Mouse (Mus musculus): ENCODE results near the gene Trim56. TPM values are rescaled to one million over a fixed set of nuclear protein-coding genes. Genes with fewer than 3 reads are reported as not detected.
"Not testable (repeated sequence)": the region's sequence is repeated elsewhere in the genome, so short reads cannot be mapped to it uniquely, and the experiment has no call there.

Gene Trim56
- total RNA-seq (2021) = 1 to 10 TPM; 4.3 to 5.2 TPM

DNA sequence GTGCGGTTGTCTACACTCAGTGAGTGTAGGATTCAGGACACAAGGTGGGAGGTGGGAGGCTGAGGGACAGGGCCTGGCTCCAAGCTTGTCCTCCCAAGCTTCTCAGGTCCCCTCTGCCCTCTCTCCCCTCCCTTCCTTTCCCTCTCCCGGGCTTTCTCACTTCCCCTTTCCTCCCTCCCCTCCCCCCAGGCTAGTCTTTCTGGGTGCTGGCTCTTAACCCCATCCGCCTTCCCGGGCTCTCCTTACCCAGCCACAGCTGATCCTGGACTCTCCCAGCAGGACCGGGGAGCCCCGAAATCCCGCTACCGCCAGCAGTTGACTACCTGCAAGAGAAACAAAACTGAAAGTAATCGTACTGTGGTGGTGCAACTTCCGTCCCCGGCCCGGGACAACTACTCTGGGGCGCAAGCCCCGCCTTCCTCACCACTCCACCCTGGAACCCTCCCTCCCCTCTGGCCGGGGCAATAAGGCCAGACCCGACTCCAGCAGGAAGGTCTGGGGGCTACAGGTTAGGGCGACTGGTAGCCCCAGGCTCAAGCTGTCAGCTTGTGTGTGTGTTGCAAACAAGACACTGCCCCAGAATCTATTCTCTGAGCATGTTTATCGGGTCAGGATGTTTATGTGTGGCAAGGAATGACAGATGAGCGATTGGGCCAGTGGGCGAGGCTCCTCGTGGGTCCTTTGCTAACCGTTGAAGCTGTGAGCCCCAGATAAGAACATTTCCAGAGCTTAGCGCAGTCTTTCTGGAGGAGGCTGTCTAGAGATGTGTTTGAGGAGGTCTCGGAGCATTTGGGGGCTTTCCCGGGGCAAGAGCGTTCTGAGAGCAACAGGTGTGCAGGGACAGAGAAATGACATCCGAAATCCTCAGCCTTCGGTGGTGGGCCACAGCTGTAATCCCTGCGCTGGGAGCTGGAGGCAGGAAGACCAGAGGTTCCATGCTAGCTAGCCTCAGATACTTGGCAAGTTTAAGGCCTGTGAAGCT lies at the start of gene Trim56:
Gene Trim56 (minus strand): TSS at position 344 of the 982 bp plus-strand sequence.
- intact Hi-C loops (cut with DNase I) = no loop called here
- DNase-seq (ENCODE audit: low spot score in 2 of 2) = peak in 1 of 2 experiments; percentile 25

GRCm38 (mm10) chr5:137161853-137162252 lies 45.8 kb upstream of the Trim56 start:
- intact Hi-C loops (cut with DNase I) = no loop called here
- DNase-seq (ENCODE audit: low spot score in 2 of 2) = no peak

DNA sequence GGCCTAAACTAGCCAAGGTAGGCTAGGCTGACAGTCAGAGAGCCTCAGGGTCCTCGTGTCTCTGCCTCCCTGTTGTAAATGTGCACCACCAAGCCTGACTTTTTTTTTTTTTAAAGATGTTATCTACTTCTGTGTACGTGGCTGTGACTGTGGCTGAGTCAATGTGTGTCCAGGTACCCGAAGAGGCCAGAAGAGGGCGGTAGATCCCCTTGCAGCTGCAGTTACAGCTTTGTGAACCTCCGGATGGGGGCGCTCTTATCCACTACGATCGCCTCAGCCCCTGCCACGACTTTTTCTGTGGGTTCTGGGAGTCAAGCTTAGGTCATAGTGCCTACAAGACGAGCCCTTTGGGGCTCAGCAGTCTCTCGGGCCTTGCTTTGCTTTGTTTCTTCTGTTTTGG lies 43.5 kb upstream of the Trim56 start:
- intact Hi-C loops (cut with DNase I) = no loop called here
- no peak for DNase-seq (ENCODE audit: low spot score in 2 of 2)

DNA sequence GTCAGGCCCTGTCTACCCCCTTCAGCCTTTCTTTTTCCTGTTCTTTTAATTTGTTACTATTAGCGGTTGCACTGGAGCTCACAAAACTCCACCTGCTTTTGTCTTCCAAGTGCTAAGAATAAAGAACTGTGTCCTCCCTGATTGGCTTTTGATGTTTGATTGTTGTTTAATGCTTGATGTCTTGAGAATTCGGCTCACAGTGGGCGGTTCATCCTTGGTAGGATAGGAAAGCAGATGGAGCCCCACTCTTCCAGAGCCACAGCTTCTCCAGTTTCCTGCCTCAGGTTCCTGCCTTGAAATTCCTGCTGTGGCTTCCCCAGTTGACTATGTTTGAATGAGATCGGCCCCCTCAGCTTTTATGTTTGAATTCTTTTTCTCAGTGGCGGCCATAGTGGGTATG lies 37.3 kb upstream of the Trim56 start:
- intact Hi-C loops (cut with DNase I) = no loop called here
- DNase-seq (ENCODE audit: low spot score in 2 of 2) = no peak

DNA sequence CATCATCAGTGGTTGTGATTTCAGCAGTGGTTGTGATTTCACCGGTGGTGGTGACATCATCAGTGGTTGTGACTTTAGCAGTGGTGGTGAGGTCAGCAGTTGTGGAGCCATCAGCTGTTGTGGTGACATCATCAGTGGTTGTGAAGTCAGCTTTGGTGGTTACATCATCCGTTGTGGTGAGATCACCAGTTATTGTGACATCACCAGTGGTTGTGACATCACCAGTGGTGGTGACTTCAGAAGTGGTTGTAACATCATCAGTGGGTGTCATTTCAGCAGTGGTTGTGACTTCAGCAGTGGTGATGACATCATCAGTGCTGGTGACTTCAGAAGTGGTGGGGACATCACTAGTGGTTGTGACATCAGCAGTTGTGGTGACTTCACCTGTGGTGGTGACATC lies 36.6 kb upstream of the Trim56 start:
- no peak for DNase-seq (ENCODE audit: low spot score in 2 of 2)
- intact Hi-C loops (cut with DNase I) = no loop called here

GRCm38 (mm10) chr5:137149272-137149882 lies 33.4 kb upstream of the Trim56 start, which contains the start of gene Muc3:
TSS of gene Muc3 (minus strand) at chr5:137149322.
- intact Hi-C loops (cut with DNase I); DNase-seq (ENCODE audit: low spot score in 2 of 2): not testable (repeated sequence)

DNA sequence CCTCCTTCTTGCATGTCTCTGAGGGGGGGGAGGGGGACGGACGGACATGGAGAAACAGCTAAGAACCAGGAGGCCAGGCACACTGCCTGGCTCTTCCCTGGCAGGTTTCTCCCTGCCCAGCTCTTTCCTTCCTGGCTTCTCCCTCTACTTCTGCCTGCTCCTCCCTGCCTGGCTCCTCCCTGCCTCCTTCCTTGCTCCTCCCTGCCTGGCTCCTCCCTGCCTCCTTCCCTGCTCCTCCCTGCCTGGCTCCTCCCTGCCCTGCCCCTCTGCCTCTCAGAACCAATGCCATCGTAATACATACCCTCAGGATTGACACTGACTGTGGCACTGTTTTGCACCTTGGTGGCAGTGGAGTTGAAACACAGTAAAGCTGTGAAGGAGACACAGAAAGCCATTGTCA lies 24.8 kb upstream of the Trim56 start:
- DNase-seq (ENCODE audit: low spot score in 2 of 2) = no peak
- intact Hi-C loops (cut with DNase I) = no loop called here

DNA sequence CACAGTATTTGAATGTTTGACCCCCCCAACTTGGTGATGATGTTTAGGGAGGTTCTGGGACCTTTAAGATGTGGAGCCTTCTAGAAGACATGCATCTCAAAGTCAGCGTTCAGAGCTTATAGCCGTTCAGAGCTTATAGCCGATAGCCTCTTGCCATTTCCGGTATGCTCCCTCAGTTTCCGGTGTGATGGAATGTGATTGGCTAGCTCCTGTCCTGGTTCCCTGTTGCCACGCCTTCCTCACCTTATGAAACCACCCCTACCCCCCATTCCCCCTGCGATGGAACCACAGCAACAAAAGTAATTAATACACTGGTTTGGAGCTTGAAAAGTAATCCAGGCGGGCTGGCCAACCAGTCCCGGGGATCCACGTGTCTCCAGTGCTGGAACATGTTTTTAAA lies 23.0 kb upstream of the Trim56 start:
- intact Hi-C loops (cut with DNase I) = no loop called here
- no peak for DNase-seq (ENCODE audit: low spot score in 2 of 2)

DNA sequence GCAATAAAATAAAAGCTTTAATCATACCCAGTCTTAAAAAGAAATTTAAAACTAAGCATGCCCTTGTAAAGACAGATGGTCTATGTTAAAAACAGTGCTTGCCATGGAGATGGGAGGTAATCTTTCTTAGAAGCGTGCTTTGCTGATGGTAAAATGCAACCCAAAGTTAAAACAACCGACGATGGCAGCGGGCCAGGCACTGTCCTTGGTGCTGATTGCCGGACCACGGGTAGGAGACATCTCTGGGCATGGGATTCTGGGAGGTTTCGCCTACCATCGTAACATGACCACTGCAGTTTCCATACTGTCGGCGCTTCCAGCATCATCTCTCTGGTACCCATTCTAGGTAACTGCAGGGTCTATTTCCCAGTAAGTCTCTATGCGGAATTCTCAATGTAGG lies 18.9 kb upstream of the Trim56 start:
- DNase-seq (ENCODE audit: low spot score in 2 of 2) = no peak
- intact Hi-C loops (cut with DNase I) = no loop called here

GRCm38 (mm10) chr5:137131490-137131889 lies 15.5 kb upstream of the Trim56 start:
- intact Hi-C loops (cut with DNase I) = loop anchor here (1.0 kb wide), 1 partner anchor 155 kb away; no protein-coding TSS in a partner anchor

GRCm38 (mm10) chr5:137129281-137129680 lies 13.3 kb upstream of the Trim56 start:
- intact Hi-C loops (cut with DNase I) = no loop called here
- DNase-seq (ENCODE audit: low spot score in 2 of 2) = no peak

More at GRCm38 (mm10) chr5:137131490-137131889, 15.5 kb upstream of the Trim56 start:
- peak; percentile 19 to 28 for DNase-seq (ENCODE audit: low spot score in 2 of 2)

DNA sequence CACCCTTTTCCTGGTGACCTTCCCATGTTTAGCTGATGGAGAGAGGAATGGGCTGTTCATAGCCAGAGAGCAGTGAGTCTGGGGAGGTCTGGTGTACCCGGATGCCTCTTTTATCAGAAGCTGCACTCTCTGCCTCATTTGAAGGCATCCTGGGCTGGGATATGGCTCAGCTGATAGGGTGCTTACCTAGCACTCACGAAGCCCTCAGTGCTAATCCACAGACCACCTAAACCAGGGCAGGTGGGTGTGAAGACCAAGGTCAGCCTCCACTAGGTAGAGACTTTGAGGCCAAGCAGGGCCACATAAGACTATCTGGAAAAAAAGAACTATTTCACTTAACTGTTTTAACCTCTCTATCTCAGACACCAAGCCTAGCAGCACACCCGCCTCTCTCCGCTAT lies 7.5 kb upstream of the Trim56 start:
- intact Hi-C loops (cut with DNase I) = loop anchor here (2.0 kb wide), 1 partner anchor 163 kb away; the partner anchor contains the start of gene Ache
- DNase-seq (ENCODE audit: low spot score in 2 of 2) = no peak

- DNase-seq (ENCODE audit: low spot score in 2 of 2) = peak; percentile 52
- intact Hi-C loops (cut with DNase I) = loop anchor here (2.0 kb wide), 1 partner anchor 164 kb away; the partner anchor contains the start of gene Ache
Observed at GRCm38 (mm10) chr5:137122686-137123193, 6.7 kb upstream of the Trim56 start.

- intact Hi-C loops (cut with DNase I) = no loop called here
- DNase-seq (ENCODE audit: low spot score in 2 of 2) = no peak
Observed at GRCm38 (mm10) chr5:137121280-137121679, 5.3 kb upstream of the Trim56 start.

DNA sequence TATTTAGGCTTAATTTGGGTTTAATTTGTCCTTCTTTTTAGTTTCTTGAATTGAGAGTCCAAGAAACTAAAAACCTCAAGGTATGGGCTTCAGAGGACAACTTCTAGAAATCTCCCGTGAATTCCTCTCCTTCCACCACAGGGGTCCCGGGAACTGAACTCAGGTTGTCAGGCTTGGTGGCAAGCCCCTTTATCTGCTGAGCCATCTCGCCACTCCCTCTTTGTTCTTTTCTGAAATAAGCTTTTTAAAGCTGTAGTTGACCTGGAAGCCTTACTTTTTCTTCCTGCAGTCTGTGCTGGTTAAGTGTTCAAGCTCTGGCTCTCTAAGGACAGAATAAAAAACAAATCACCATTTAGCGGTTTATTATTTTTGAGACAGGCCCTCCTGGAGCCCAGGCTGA lies 2.9 kb upstream of the Trim56 start:
- DNase-seq (ENCODE audit: low spot score in 2 of 2) = no peak
- intact Hi-C loops (cut with DNase I) = no loop called here

- DNase-seq (ENCODE audit: low spot score in 2 of 2); intact Hi-C loops (cut with DNase I): not testable (repeated sequence)
Observed at GRCm38 (mm10) chr5:137117994-137118393, 2.0 kb upstream of the Trim56 start.

- intact Hi-C loops (cut with DNase I) = no loop called here
- DNase-seq (ENCODE audit: low spot score in 2 of 2) = no peak
Observed at GRCm38 (mm10) chr5:137116987-137117386, 978 bp upstream of the Trim56 start.

DNA sequence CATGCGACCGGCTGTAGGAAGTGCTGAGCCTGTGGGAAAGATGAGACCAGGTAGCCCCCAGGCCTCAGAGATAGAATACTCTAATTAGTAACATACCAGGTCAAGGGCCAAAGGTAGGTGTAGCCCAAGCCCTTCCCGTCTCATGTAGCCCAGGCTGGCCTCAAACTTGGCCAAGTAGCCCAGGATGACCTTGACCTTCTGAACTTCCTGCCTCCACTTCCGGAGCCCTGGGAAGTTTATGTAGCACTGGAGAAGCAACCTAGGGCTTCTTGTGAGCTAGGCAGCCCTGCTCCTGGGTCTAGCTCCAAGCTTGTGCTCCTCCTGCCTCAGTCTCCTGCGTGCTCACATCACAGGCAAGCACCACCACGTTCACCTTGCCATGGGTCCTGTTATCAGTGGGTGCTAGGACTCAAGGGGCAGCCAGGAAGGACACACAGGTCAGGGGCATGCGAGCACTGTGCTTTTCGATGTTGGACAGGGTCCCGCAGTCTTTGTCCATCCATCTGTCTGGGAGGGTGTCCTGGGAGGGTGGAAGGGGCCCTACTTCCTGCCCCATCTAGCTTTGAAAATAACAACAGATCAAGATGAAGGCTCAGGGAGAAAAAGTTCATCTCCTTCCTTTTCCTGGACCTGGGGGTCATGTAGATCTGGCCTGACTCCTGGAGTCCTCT lies 983 bp downstream of the Trim56 start:
- no peak for DNase-seq (ENCODE audit: low spot score in 2 of 2)
- intact Hi-C loops (cut with DNase I) = no loop called here

- no peak for DNase-seq (ENCODE audit: low spot score in 2 of 2)
- intact Hi-C loops (cut with DNase I) = no loop called here
Observed at GRCm38 (mm10) chr5:137111542-137112408, 4.2 kb downstream of the Trim56 start.
